Mouse (Mus musculus) kidney, adult 2 months (tissue): ENCODE data around the gene Rbfox1. TPM values are rescaled to one million over a fixed set of nuclear protein-coding genes. Genes with fewer than 3 reads are reported as not detected.
A peak's percentile ranks its signal among the peaks of the same experiment; 100 is the strongest.

Experiments used
- DNase-seq: peaks from one replicate; pipeline ENCODE4 v3.0.0; 2021
- H3K27ac ChIP-seq: fragments of 200-500 bp; 2 replicates; pipeline ENCODE4 v1.5.1; 2012; ENCODE audit warnings: low read depth, low read length, control low read depth, inconsistent platforms; ENCODE audit not compliant: insufficient read depth
- H3K27me3 ChIP-seq: fragments of 200-500 bp; replicated peaks from 2 replicates; pipeline ENCODE4 v1.6.1; 2012; ENCODE audit warnings: mild to moderate bottlenecking, moderate library complexity, low read length, inconsistent platforms; ENCODE audit not compliant: control insufficient read depth, insufficient read depth
- H3K36me3 ChIP-seq: fragments of 200-500 bp; 2 replicates; pipeline ENCODE4 v1.6.1; 2012; ENCODE audit warnings: mild to moderate bottlenecking, moderate library complexity, low read length, inconsistent platforms; ENCODE audit not compliant: control insufficient read depth, insufficient read depth
- H3K4me1 ChIP-seq: fragments of 200-500 bp; 2 replicates; pipeline ENCODE4 v1.6.1; 2011; ENCODE audit warnings: low read length; ENCODE audit not compliant: control insufficient read depth, insufficient read depth
- H3K4me3 ChIP-seq: fragments of 200-500 bp; 2 replicates; pipeline ENCODE4 v1.5.1; 2011; ENCODE audit warnings: mild to moderate bottlenecking, low read depth, low read length, control low read depth; ENCODE audit not compliant: insufficient read depth
- CTCF ChIP-seq: fragments of 200-500 bp; conservative IDR thresholded peaks from 2 replicates; pipeline ENCODE4 v1.5.1; 2011; ENCODE audit warnings: low read depth, mild to moderate bottlenecking, control low read depth, low read length, moderate library complexity, mixed read lengths; ENCODE audit not compliant: insufficient read depth, insufficient read length
- POLR2A ChIP-seq: fragments of 200-500 bp; IDR thresholded peaks from one replicate; pipeline ENCODE4 v1.6.1; 2011; ENCODE audit warnings: low read depth, low read length, control low read depth
- WGBS: fragments of 180-500 bp; shearing (Covaris S2); methylation state at CpG from one replicate; pipeline ENCODE4 v1.1.7; 2018; 5-methylcytosine and 5-hydroxymethylcytosine counted together
- polyA plus RNA-seq: library from polyadenylated mRNA; depleted of rRNA; stranded (reverse); fragments of >200 nt; gene quantifications from 2 replicates; pipeline ENCODE4 v1.2.3, GENCODE M21; 2012

Gene Rbfox1
- polyA plus RNA-seq, 1 experiment, result 4.2 TPM

GRCm38 (mm10) chr16:5870391-5870790, 14.8 kb upstream of the Rbfox1 start:
- H3K27me3 ChIP-seq, result no peaks in the 10 kb centered on the region
- no peaks in the 10 kb centered on the region for H3K4me1 ChIP-seq
- WGBS, result 48% methylated on average over 3 of the region's 3 CpGs
- no peak overlapping the region for H3K4me3 ChIP-seq
- TF ChIP-seq CTCF (no peak), POLR2A (no peak)
- DNase-seq, result no peak
- no peaks in the 10 kb centered on the region for H3K36me3 ChIP-seq
- H3K27ac ChIP-seq, result no peak overlapping the region

GRCm38 (mm10) chr16:5881820-5882219, 3.3 kb upstream of the Rbfox1 start:
- no peaks in the 10 kb centered on the region; the same call in 1 of the 2 replicates for H3K27me3 ChIP-seq
- no peaks in the 10 kb centered on the region for H3K4me1 ChIP-seq
- no peaks in the 10 kb centered on the region for H3K36me3 ChIP-seq
- no peak overlapping the region for H3K4me3 ChIP-seq
- peak; percentile 67 for DNase-seq
- H3K27ac ChIP-seq, result no peak overlapping the region
- TF ChIP-seq CTCF (peak; percentile 64), POLR2A (no peak)
- 1% methylated on average over 4 of the region's 4 CpGs for WGBS

- no peak for TF ChIP-seq CTCF
- no peak for TF ChIP-seq POLR2A
- 14% methylated on average over 15 of the region's 15 CpGs for WGBS
- H3K4me1 ChIP-seq, result no peaks in the 10 kb centered on the region
- no peaks in the 10 kb centered on the region for H3K27me3 ChIP-seq
- no peak overlapping the region for H3K27ac ChIP-seq
- DNase-seq, result no peak
- H3K4me3 ChIP-seq, result no peak overlapping the region
- no peaks in the 10 kb centered on the region for H3K36me3 ChIP-seq
Measured at GRCm38 (mm10) chr16:5885690-5886050, 515 bp downstream of the Rbfox1 start.

- WGBS, result 75% methylated on average over 7 of the region's 7 CpGs
- Histone ChIP-seq H3K36me3 (no peaks in the 10 kb centered on the region), H3K27ac (no peak overlapping the region), H3K4me1 (0 out of 2 replicates have a peak, but pooled peaks cover 2% of the 10 kb centered on the region), H3K4me3 (no peak overlapping the region), H3K27me3 (no peaks in the 10 kb centered on the region)
- TF ChIP-seq POLR2A, result no peak
- TF ChIP-seq CTCF, result no peak
- DNase-seq, result no peak
Measured at GRCm38 (mm10) chr16:5895564-5895963, 10.4 kb downstream of the Rbfox1 start.

- no peak overlapping the region for H3K27ac ChIP-seq
- peak; percentile 42 for DNase-seq
- no peak for TF ChIP-seq POLR2A
- TF ChIP-seq CTCF, result peak; percentile 62; the same call in 1 of the 2 replicates
- WGBS, result 33% methylated on average over 2 of the region's 2 CpGs
- H3K4me3 ChIP-seq, result no peak overlapping the region
- 0 out of 2 replicates have a peak, but pooled peaks cover 2% of the 10 kb centered on the region for H3K4me1 ChIP-seq
- H3K27me3 ChIP-seq, result no peaks in the 10 kb centered on the region
- no peaks in the 10 kb centered on the region for H3K36me3 ChIP-seq
Measured at GRCm38 (mm10) chr16:5898330-5898729, 13.2 kb downstream of the Rbfox1 start.

DNA sequence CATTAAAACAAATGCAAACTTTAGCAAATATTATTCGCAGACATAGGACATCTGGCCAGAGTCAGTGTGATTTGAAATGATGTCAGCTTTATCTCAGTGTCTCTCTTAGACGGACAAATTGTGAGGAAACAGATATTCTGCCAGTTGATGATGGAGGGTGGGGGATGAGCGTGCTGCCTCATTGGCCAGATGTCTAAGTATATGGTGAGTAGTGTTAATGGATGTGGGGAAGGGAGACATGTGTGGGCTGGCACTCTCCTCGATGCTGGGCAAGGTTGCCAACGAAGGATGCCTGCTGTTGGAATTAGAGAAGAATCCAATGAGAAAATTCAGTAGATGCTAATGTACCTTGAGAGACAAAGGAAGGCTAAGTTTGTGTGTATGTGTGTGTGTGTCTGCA, 25.6 kb downstream of the Rbfox1 start:
- H3K36me3 ChIP-seq, result no peaks in the 10 kb centered on the region
- TF ChIP-seq CTCF (no peak), POLR2A (no peak)
- H3K27ac ChIP-seq, result no peak overlapping the region
- no peaks in the 10 kb centered on the region for H3K27me3 ChIP-seq
- H3K4me3 ChIP-seq, result no peak overlapping the region
- WGBS, result 87% methylated on average over 5 of the region's 5 CpGs
- no peaks in the 10 kb centered on the region for H3K4me1 ChIP-seq
- DNase-seq, result no peak

DNA sequence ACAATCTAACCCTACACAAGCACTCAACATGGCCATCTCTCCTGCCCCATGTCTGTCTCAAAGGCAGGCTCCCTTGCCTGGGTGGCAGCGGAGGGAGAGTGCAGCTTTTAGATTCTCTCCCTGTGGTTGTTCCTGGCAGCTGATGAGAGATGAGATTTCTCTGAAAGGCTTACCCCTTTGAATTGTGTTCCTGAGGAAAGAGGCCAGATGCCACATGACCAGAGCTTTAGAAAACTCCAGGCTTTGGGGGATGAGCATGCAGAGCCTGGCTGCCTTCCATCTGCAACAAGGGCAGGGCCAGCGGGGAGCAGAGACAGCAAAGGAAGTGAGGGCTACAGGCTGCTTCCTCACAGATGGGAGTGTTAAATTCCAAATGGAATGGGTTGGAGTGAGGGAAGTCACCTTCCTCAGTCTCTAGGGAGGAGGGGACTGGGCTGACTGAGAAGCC, 26.7 kb downstream of the Rbfox1 start:
- H3K4me1 ChIP-seq, result no peaks in the 10 kb centered on the region
- TF ChIP-seq POLR2A, result no peak
- whole genome bisulfite sequencing, result 38% methylated on average over 2 of the region's 2 CpGs
- no peaks in the 10 kb centered on the region for H3K27me3 ChIP-seq
- peak; percentile 12 for DNase-seq
- no peaks in the 10 kb centered on the region for H3K36me3 ChIP-seq
- H3K27ac ChIP-seq, result no peak overlapping the region
- no peak overlapping the region for H3K4me3 ChIP-seq

DNA sequence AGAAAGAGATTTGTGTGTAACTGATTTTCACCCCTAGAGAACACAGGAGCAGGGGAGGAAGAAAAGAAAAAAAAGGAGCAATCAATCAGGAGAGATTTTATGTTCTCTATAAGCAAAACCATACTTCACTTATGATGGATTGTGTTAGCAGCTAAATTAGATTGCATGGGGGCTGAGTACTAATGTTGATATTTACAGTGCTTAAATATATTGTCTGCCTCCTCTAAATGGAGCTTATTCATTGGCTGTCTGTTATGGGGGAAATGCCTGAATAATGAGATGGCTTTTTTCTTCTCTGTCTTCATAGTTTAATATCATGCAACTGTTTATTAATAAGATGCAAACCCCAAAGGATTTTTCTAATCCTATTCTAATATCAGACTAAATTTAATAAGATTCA, 32.8 kb downstream of the Rbfox1 start:
- TF ChIP-seq POLR2A, result no peak
- Histone ChIP-seq H3K27me3 (no peaks in the 10 kb centered on the region), H3K4me3 (no peak overlapping the region), H3K36me3 (no peaks in the 10 kb centered on the region), H3K4me1 (no peaks in the 10 kb centered on the region), H3K27ac (no peak overlapping the region)
- no peak for DNase-seq
